Mouse (Mus musculus) adrenal gland (tissue): ENCODE results near the gene Lrp3.

ENCODE experiments used
- intact Hi-C: fragments of 180-260 bp; cut with DNase I; formaldehyde crosslinking; loops from one replicate; pipeline ENCODE4 v1.15.1; 2025

The Lrp3 gene

GRCm38 (mm10) chr7:35191276-35191675 lies 24.0 kb downstream of the Lrp3 start:
- intact Hi-C loops: no loop called here

DNA sequence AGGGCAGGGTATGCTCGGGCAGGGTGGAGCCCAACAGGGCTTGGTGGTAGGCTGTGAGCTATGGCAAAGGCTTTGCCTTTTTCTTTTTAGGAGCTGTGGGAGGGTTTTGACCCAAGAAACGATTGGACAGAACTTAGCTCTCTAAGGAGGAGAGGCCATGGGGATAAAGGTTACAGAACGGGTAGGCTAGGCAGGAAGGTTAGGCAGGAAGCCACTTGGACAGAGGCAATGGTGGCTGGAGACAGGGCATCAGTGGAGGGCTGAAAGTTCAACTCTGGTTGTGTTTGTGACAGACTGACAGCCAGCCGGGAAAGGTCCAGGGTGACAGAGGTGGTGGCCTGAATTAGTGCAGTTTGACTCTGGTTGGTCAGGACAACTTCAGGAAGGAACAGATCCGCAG lies 25.6 kb downstream of the Lrp3 start:
- intact Hi-C loops: no loop called here

DNA sequence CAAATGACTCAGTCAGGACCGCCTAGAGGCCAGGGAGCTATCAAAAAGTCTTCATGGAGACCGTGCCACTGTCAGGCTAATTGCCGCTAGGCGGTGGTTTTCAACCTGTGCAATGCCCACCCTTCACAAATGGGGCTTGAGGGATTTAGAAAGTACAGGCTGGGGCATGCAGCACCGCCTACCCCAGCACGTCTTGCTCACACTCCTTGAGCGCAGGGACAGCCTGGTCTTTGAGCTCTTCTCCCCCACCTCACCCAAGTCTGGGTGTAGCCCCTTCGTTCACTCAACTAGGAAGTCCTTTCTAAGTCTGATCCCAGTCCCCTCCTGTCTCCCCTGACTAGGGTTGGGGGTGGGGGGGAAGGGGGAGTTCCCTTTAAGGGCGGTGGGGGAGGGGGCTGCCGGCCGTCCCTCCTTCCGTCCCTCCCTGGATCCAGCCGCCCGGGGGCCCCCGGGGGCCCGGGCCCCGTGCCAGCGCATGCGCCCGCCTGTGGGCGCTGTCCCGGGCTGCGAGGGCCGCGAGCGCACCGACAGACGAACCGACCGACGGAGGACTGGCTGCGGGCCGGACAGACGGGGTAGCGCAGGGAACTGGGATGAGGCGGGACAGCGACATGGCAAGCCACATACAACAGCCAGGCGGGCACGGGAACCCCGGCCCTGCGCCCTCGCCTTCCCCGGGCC lies 29.3 kb downstream of the Lrp3 start, which contains the start of gene Slc7a10:
Gene Slc7a10 (plus strand): TSS at position 497 of the 681 bp plus-strand sequence.
- intact Hi-C loops: no loop called here

GRCm38 (mm10) chr7:35184833-35185724 lies 30.2 kb downstream of the Lrp3 start:
- intact Hi-C loops: no loop called here

DNA sequence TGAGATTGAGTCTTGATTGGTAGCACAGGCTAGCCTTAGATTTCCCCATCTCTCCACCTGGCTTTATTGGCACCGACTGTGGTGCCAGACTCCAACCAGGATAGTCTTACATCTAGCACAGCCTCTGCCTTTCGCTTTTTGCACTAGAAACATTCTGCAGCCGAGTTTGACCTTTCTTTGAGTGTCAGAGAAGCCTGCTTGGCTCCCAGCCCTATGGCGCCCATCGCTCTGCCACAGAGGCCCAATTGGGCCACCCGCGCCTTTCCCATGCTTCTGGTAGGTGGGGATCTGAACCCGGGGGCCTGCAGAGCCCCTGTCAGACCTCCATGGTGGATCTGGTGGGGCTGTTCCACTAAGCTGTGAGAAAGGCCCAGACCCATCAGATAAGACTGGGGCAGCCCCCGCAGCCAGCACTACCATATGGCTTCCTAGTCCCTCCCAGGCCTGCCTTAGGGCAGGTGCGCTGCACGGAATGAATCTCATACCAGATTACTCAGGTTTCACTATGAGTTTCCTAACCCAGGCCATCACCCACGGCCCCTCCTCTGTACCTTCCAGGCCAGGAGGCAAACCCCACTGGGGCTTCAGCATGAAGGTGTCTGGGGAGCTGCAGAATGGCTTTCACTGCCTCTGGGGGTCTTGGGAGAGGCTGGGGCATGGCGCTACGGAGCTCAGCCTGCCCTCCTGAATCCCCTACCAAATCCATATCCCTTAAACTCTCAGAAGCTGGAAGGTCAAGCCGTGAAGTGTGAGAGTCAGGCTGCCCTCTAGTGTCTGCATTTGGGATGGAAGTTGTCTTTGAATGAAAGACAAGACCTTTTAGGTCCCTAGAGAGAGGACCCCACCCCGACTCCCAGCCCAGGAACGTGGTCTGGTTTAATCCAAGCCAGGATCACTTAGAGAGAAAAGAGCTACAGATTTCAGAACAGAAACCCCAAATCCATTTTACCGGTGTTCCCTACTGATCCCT lies 38.6 kb downstream of the Lrp3 start:
- intact Hi-C loops: loop anchor here (2.0 kb wide), 1 partner anchor 88 kb away; no protein-coding TSS in a partner anchor

- intact Hi-C loops: loop anchor here (2.0 kb wide), 1 partner anchor 327 kb away; no protein-coding TSS in a partner anchor
These were observed 39.8 kb downstream of the Lrp3 start for GRCm38 (mm10) chr7:35175533-35175932.

GRCm38 (mm10) chr7:35172519-35172918 lies 42.8 kb downstream of the Lrp3 start:
- intact Hi-C loops: no loop called here

DNA sequence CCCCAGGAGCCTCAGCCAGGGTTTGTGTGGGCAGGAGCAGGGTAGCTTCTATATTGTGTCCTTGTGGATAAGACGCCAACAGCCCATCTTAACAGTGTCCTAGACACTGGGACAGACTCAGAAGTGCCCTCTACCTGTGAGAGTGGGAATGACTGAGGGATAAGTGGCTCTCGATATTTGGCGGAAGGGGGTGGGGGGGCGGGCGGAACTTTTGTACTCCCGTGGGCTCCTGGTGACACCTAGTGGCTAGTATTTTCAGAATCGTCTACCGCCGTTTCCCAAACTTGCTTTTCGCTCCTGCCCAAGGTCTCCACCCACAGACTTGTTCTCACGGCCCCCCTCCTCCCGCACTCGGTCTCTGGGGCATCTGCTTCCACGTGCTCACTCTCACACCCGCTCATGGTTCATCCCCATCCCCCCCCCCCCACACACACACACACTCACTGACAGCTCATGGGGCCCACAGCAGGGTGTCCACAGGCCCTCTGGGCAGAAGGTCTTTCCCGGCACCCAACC lies 43.4 kb downstream of the Lrp3 start:
- intact Hi-C loops: loop anchor here (2.0 kb wide), 1 partner anchor 495 kb away; no protein-coding TSS in a partner anchor

- intact Hi-C loops: loop anchor here (1.0 to 2.0 kb wide), 2 partner anchors 51 to 143 kb away; partner anchors contain the start of gene Cebpa
These were observed 46.0 kb downstream of the Lrp3 start for GRCm38 (mm10) chr7:35169341-35169740.

DNA sequence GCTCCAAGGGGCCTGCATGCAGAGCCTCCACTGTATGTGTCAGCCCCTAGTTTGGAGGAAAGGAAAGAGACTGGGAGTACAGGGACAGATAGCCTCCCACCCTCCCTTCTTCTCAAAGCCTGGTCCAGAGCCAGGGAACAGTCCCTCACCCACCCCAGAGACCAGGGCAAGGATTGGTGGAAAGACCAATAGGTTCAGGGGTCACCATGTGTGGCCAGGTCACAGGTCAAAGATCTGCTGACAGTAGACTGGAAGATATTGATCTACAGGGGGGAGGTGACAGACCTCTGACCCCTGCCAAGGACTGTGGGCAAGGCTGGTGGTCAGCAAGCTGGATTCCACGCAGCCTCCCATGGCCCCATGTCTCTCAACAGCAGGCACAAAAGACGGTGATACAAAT lies 47.4 kb downstream of the Lrp3 start:
- intact Hi-C loops: loop anchor here (2.0 kb wide), 1 partner anchor 49 kb away; the partner anchor contains the start of gene Cebpa

DNA sequence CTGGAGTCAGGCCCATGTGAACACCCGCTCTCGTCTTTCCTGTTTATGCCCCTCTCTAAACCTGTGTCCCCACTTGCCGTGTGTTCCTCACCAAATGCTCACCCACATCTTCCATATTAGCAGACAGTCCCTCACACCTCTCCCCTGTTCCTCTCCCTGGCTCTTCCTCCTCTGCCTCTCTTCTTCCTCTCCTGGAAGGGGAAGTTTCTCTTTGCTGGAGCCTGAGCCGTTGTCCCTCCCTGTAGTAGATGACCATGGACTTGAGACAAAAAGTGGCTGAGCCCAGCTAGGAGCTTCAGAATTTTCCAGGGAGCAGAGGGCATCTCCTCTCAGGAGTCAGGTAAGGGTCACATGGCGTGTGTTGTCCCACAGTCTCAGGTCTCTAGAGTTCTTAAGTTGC lies 48.3 kb downstream of the Lrp3 start:
- intact Hi-C loops: no loop called here

- intact Hi-C loops: no loop called here
These were observed 51.2 kb downstream of the Lrp3 start for GRCm38 (mm10) chr7:35164131-35164530.

DNA sequence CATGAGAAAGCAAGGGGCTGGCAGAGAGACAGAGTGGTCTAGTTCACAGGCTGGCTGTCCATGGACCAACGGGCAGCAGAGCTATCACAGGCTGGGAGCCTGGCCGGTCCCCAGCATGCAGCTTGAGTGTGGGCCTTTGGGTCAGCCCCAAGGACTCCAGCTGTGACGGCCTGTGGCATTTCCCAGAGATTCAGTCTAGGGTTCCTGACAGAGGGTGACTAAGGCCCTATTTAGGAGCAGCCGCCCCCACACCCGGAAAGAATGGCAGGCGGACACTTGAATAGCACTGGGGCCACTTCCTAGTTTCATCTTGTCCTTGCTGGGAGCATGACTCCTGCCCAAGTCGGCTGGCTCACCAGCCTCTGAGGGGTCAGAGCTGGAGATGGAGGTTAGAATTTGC lies 51.7 kb downstream of the Lrp3 start:
- intact Hi-C loops: no loop called here

DNA sequence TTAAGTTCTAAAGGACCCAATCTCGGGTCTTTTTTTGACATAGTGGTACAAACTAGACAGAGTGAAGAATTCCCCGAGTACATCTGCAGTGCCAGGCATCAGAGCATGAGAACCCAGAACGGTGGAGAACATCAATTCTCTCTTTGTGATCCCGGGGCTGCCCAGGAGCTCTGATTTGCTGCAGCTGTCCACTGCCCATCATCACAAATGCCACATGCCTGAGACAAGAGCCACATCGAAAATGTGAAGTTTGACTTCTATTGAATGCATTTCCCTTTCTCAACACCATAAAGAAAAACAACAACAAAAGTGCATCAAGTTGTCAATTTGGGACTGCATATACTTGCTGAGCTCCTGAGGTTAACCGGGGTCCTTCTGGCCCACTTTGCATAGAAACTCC lies 52.9 kb downstream of the Lrp3 start:
- intact Hi-C loops: no loop called here

GRCm38 (mm10) chr7:35157512-35157911 lies 57.8 kb downstream of the Lrp3 start:
- intact Hi-C loops: no loop called here

GRCm38 (mm10) chr7:35156561-35157477 lies 58.5 kb downstream of the Lrp3 start:
- intact Hi-C loops: no loop called here

- intact Hi-C loops: no loop called here
These were observed 60.8 kb downstream of the Lrp3 start for GRCm38 (mm10) chr7:35154449-35154848.

DNA sequence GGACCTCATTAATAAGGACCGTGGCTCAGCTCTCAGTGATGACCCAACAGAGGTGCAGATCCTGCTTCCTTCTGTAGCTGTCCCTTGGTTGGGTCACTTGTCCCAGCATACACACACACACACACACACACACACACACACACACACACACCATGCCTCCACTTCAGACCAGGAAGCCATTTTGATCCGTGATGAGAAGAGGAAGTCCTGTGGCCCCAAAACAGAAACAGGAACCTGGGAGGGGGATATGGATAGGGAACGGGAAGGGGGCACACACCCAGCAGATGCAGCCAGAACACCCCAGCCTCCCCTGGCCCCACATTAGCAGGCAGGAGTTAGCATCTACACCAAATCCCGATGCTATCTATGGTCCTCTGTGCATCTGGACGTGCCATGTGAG lies 64.4 kb downstream of the Lrp3 start:
- intact Hi-C loops: no loop called here
